Mouse (Mus musculus): ENCODE measurements at regions not wholly inside any gene's neighbourhood (a gene's known extent, or its start where the extent isn't known, plus 50 kb on each side); places are given as distances from the start of the nearest gene placed in this dataset.

DNA sequence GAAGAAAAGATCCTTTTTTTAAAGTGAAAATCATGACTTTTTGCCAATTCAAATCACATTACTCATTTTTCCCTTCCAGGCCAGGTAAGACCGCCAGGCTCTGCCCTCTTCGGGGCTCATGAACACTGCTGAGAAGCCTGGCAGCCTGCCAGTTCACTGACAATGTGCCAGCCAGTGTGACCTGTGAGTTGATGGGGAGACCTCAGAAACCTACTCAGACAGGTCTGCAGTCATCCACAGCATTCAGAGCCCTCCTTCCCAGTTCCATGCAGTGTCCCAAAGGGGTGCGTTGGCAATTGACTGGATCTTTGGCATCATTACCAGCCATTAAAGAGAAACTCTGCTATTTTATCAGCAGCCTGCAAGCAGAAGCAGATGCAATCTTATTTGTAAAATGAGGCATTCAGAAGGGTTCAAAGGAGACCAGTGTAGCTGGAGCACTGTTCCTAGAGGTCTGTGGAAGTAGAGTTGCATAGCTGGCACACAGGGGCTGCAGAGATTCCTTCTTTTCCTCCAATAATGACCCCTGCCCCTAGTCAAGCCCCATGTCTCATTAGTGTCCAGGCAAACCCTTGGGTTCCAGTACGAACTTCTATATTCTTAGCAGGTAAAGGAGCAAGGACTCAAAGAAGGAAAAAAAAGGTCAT is 384.4 kb downstream of the Rapgef2 start:
- Histone ChIP-seq H3K9ac (replicated peaks; ENCODE audit: low read depth, low read length) (no peak overlapping the region), H3K9me3 (replicated peaks; ENCODE audit: control insufficient read depth, low read length) (no peaks in the 10 kb centered on the region), H3K4me3 (ENCODE audit: low read depth, low read length) (peak overlapping the region; percentile 16; the same call in 1 of the 2 replicates), H3K4me1 (ENCODE audit: control insufficient read depth, insufficient read depth) (0 out of 2 replicates have a peak, but pooled peaks cover 14% of the 10 kb centered on the region), H3K4me2 (ENCODE audit: low read depth, low read length) (peak overlapping the region; percentile 49; the same call in 1 of the 2 replicates), H3K27ac (ENCODE audit: low read depth) (peak overlapping the region; percentile 67; the same call in 1 of the 2 replicates), H3K27me3 (ENCODE audit: control insufficient read depth, insufficient read depth, low read length) (no peaks in the 10 kb centered on the region), H3K36me3 (replicated peaks; ENCODE audit: control insufficient read depth, insufficient read depth, low read length) (no peaks in the 10 kb centered on the region)
- no peak for ATAC-seq (ENCODE audit: insufficient read depth, low read depth)
- TF ChIP-seq CTCF (IDR thresholded peaks at IDR 0.05; ENCODE audit: low read depth) (no peak), EP300 (IDR thresholded peaks at IDR 0.05; ENCODE audit: low read depth) (no peak)
- DNase-seq (ENCODE audit: low spot score), result no peak
- 30% methylated on average over 4 of the region's 4 CpGs for WGBS

DNA sequence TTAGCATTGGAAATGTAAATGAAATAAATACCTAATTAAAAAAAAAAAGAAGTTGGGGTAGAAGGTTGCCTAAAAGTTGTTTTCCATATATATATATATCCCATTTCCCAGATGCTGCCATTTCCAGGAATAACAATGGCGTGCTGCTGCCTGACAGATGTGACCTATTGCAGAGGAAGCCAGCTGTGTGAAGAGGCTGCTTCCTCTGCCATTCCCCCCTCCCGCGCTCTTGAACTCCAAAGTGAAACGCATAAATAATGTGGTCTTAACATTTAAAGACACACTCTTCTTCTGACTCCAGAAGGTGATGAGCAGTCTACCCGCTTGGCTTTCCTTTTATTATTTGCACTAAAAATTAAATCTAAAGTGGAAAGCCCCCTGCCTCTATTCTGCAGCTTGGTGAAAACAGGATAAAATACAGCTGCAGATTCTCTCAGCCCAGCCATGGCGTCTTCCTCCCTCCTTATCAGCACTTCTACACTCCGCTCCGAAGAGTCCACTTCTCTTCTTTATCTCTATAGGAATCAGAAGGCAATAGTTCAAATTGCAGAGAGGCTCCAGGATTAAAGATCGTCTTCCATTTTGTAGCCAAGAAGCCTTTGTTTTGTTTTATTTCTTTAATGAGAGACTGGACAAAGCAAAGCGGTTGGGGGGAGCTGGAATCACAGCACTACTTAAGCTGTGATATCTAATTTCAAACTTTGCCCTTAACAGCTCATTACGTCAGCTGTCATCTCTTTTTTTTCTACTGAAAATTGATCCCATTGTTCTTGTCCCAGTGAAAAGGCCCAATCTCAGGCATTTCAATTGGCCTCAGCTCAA is 385.1 kb downstream of the Rapgef2 start:
- ATAC-seq (ENCODE audit: insufficient read depth, low read depth), result no peak
- Histone ChIP-seq H3K27me3 (ENCODE audit: control insufficient read depth, insufficient read depth, low read length) (no peaks in the 10 kb centered on the region), H3K4me1 (ENCODE audit: control insufficient read depth, insufficient read depth) (0 out of 2 replicates have a peak, but pooled peaks cover 14% of the 10 kb centered on the region), H3K36me3 (replicated peaks; ENCODE audit: control insufficient read depth, insufficient read depth, low read length) (no peaks in the 10 kb centered on the region), H3K9me3 (replicated peaks; ENCODE audit: control insufficient read depth, low read length) (no peaks in the 10 kb centered on the region), H3K4me3 (ENCODE audit: low read depth, low read length) (peak overlapping the region; percentile 16), H3K27ac (ENCODE audit: low read depth) (peak overlapping the region; percentile 67), H3K9ac (replicated peaks; ENCODE audit: low read depth, low read length) (no peak overlapping the region), H3K4me2 (ENCODE audit: low read depth, low read length) (peak overlapping the region; percentile 49)
- TF ChIP-seq EP300 (IDR thresholded peaks at IDR 0.05; ENCODE audit: low read depth), result no peak
- TF ChIP-seq CTCF (IDR thresholded peaks at IDR 0.05; ENCODE audit: low read depth), result no peak
- DNase-seq (ENCODE audit: low spot score), result peak; percentile 25
- WGBS, result 14% methylated on average over 11 of the region's 11 CpGs

DNA sequence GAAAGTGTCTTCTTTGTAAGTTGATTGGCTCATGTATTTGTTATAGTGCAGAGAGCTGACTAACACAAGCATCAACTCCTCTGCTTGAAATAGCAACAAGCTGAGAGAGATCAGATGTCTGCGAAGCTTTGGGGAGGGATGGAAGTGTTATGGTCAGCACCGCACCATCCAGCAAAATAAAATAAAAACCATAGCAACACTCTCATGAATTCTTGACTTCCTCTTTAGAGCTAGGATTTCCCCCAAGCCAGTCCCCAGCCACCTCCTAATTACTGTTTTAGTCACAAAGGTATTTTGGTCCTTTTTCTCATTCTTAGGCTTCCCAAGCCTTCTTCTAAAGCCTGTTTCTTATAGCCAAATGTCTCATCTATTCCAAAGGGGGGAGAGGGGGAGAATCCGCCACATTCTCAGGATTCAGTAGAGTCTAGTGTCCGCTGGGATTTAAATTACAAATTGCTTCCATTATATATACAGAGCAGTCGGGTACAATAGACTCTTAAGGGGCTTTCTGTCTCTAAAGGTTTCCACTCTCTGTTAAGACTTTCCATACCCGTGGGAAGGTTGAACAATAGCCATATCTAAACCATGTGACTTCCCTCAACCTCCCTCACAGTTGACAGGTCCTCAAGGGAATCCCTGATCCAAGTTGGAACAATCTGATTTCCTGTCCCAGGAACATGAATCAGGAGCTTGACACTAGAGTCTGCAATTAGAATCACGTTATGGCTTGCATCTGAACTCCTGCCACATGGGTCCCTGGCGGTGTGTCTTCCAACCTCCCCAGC is 386.7 kb downstream of the Rapgef2 start:
- WGBS, result 44% methylated on average over 8 of the region's 8 CpGs
- Histone ChIP-seq H3K4me3 (ENCODE audit: low read depth, low read length) (no peak overlapping the region), H3K9me3 (replicated peaks; ENCODE audit: control insufficient read depth, low read length) (no peaks in the 10 kb centered on the region), H3K4me2 (ENCODE audit: low read depth, low read length) (no peak overlapping the region), H3K9ac (replicated peaks; ENCODE audit: low read depth, low read length) (no peak overlapping the region), H3K27ac (ENCODE audit: low read depth) (peak overlapping the region; percentile 75), H3K4me1 (ENCODE audit: control insufficient read depth, insufficient read depth) (0 out of 2 replicates have a peak, but pooled peaks cover 14% of the 10 kb centered on the region), H3K36me3 (replicated peaks; ENCODE audit: control insufficient read depth, insufficient read depth, low read length) (no peaks in the 10 kb centered on the region), H3K27me3 (ENCODE audit: control insufficient read depth, insufficient read depth, low read length) (no peaks in the 10 kb centered on the region)
- DNase-seq (ENCODE audit: low spot score), result peak; percentile 75
- TF ChIP-seq EP300 (IDR thresholded peaks at IDR 0.05; ENCODE audit: low read depth) (0 out of 2 replicates have a peak, but pooled peaks have one; percentile 61), CTCF (IDR thresholded peaks at IDR 0.05; ENCODE audit: low read depth) (no peak)
- peak; percentile 86 for ATAC-seq (ENCODE audit: insufficient read depth, low read depth)

DNA sequence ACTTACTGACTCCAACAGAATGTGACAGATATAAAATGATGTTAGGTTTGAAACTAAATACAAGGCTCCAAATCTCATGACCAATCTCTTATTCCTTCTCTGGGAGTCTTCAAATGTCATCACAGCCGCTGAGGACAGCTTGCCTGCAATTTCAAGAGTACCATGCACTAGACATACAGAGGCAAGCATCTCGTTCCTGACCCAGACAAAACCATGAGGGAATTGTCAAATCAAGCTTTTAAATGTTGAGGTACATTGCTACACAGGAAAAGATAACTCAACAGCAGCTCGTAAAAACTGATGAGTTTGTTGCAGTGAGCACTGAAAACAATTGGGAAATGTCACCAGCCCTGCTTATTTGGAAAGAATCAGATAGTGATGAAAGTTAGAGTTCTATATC is 397.0 kb downstream of the Rapgef2 start:
- WGBS, result 67% methylated on average over 3 of the region's 3 CpGs
- Histone ChIP-seq H3K4me2 (ENCODE audit: low read depth, low read length) (no peak overlapping the region), H3K27ac (ENCODE audit: low read depth) (no peak overlapping the region), H3K9ac (replicated peaks; ENCODE audit: low read depth, low read length) (no peak overlapping the region), H3K4me1 (ENCODE audit: control insufficient read depth, insufficient read depth) (no peaks in the 10 kb centered on the region), H3K27me3 (ENCODE audit: control insufficient read depth, insufficient read depth, low read length) (no peaks in the 10 kb centered on the region), H3K4me3 (ENCODE audit: low read depth, low read length) (no peak overlapping the region), H3K36me3 (replicated peaks; ENCODE audit: control insufficient read depth, insufficient read depth, low read length) (no peaks in the 10 kb centered on the region), H3K9me3 (replicated peaks; ENCODE audit: control insufficient read depth, low read length) (no peaks in the 10 kb centered on the region)
- TF ChIP-seq CTCF (IDR thresholded peaks at IDR 0.05; ENCODE audit: low read depth), result no peak
- TF ChIP-seq EP300 (IDR thresholded peaks at IDR 0.05; ENCODE audit: low read depth), result no peak
- ATAC-seq (ENCODE audit: insufficient read depth, low read depth) (no peak), DNase-seq (ENCODE audit: low spot score) (no peak)

DNA sequence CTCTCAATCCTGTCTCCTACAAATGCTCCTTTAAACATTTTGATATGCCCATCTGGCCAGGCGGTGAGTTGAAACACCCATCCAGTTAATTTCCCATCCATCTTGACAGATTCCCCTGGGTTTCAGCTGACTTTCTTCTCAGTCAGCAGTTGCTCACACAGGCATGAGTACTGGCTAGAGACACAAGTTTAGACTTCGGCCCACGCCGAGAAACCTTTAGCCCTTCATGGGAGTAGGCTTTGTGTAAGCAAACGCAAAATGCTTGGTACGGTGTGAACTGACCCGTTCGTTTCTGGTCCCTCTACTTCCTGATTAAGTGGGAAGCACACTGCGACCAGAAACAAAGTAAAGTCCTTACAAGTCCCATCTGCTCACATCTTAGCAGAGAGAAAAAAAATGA is 401.6 kb downstream of the Rapgef2 start:
- H3K27ac ChIP-seq (ENCODE audit: low read depth), result no peak overlapping the region
- H3K27me3 ChIP-seq (ENCODE audit: control insufficient read depth, insufficient read depth, low read length), result no peaks in the 10 kb centered on the region
- WGBS, result 81% methylated on average over 9 of the region's 9 CpGs
- TF ChIP-seq CTCF (IDR thresholded peaks at IDR 0.05; ENCODE audit: low read depth) (no peak), EP300 (IDR thresholded peaks at IDR 0.05; ENCODE audit: low read depth) (no peak)
- no peak overlapping the region for H3K4me3 ChIP-seq (ENCODE audit: low read depth, low read length)
- no peak overlapping the region for H3K4me2 ChIP-seq (ENCODE audit: low read depth, low read length)
- H3K9me3 ChIP-seq (replicated peaks; ENCODE audit: control insufficient read depth, low read length), result no peaks in the 10 kb centered on the region
- H3K36me3 ChIP-seq (replicated peaks; ENCODE audit: control insufficient read depth, insufficient read depth, low read length), result no peaks in the 10 kb centered on the region
- no peak overlapping the region for H3K9ac ChIP-seq (replicated peaks; ENCODE audit: low read depth, low read length)
- H3K4me1 ChIP-seq (ENCODE audit: control insufficient read depth, insufficient read depth), result no peaks in the 10 kb centered on the region
- DNase-seq (ENCODE audit: low spot score) (no peak), ATAC-seq (ENCODE audit: insufficient read depth, low read depth) (no peak)
